ENCODE assay signal across 21 mouse cellular contexts in the genomic region with DNA sequence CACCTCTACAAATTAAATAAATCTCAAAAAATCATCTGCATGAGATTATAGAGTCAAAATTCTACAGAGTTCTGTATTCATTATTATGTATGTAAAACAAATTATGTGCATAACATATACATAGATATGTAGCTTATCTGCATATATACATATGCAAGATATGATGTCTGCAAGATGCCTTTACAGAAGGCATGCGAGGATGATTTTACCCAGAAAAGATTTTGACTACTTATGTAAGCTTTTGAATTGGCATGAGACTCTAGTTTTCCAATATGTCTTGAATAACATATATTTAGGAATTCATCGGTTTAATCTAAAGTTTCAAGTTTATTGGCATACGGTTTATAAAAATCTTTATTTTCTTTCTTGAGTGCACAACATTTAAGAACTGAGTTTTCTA.
DNase-seq lines count a peak whose midpoint lies in the region; ATAC-seq and TF ChIP-seq lines count a peak whose summit lies in the region.
"Had no signal": no experiment of that assay in that cellular context is flagged by ENCODE, and none has a peak within 500 bp of the region (broad histone marks: within the 10 kb centered on the region; RNA-seq: fewer than 3 reads in every experiment).

No protein-coding gene starts in this region.

- H3K27me3 ChIP-seq in forebrain, embryonic 16.5 days (replicated peaks; ENCODE audit: control insufficient read depth, insufficient read depth, low read length): no peaks in the 10 kb centered on the region
- H3K27me3 ChIP-seq in forebrain, embryonic 15.5 days: no peaks in the 10 kb centered on the region
- H3K27me3 ChIP-seq: embryonic facial prominence, embryonic 13.5 days; embryonic facial prominence, embryonic 15.5 days; forebrain, embryonic 12.5 days had no signal

- ATAC-seq in forebrain, embryonic 16.5 days: peak; percentile 61
- ATAC-seq in forebrain, embryonic 15.5 days (replicated peaks): no peak; the same call in 1 of the 2 replicates
- peak; percentile 74 for ATAC-seq in frontal cortex, adult (ENCODE audit: low TSS enrichment)

- H3K36me3 ChIP-seq in forebrain, embryonic 16.5 days (ENCODE audit: control insufficient read depth, insufficient read depth): no peaks in the 10 kb centered on the region
- no peaks in the 10 kb centered on the region for H3K36me3 ChIP-seq in forebrain, embryonic 15.5 days
- H3K36me3 ChIP-seq: embryonic facial prominence, embryonic 13.5 days; embryonic facial prominence, embryonic 15.5 days; forebrain, embryonic 12.5 days had no signal

- H3K4me1 ChIP-seq in forebrain, embryonic 16.5 days (replicated peaks; ENCODE audit: control insufficient read depth, insufficient read depth, low read length): no peaks in the 10 kb centered on the region
- 0 out of 2 replicates have a peak, but pooled peaks cover 7% of the 10 kb centered on the region for H3K4me1 ChIP-seq in forebrain, embryonic 15.5 days
- H3K4me1 ChIP-seq: embryonic facial prominence, embryonic 13.5 days; embryonic facial prominence, embryonic 15.5 days; forebrain, embryonic 12.5 days had no signal

- TF ChIP-seq POLR2A in brain, embryonic 14.5 days (IDR thresholded peaks at IDR 0.05; ENCODE audit: borderline replicate concordance, extremely low read depth, insufficient read depth, insufficient read length, poor library complexity, severe bottlenecking): no peak

- intact Hi-C loops in gastrocnemius, adult 2 months (cut with DNase I): no loop called here

- no peak overlapping the region for H3K9ac ChIP-seq in forebrain, embryonic 16.5 days (replicated peaks; ENCODE audit: low read depth, low read length)
- no peak overlapping the region for H3K9ac ChIP-seq in forebrain, embryonic 15.5 days (replicated peaks)
- H3K9ac ChIP-seq: embryonic facial prominence, embryonic 13.5 days; embryonic facial prominence, embryonic 15.5 days; forebrain, embryonic 12.5 days had no signal

- no peak overlapping the region for H3K4me2 ChIP-seq in forebrain, embryonic 16.5 days (ENCODE audit: low read length)
- no peak overlapping the region for H3K4me2 ChIP-seq in forebrain, embryonic 15.5 days (replicated peaks)
- H3K4me2 ChIP-seq: embryonic facial prominence, embryonic 13.5 days; embryonic facial prominence, embryonic 15.5 days; forebrain, embryonic 12.5 days had no signal

- no peaks in the 10 kb centered on the region for H3K9me3 ChIP-seq in forebrain, embryonic 16.5 days (ENCODE audit: control insufficient read depth, low read length)
- H3K9me3 ChIP-seq in forebrain, embryonic 15.5 days: no peaks in the 10 kb centered on the region
- H3K9me3 ChIP-seq: embryonic facial prominence, embryonic 13.5 days; embryonic facial prominence, embryonic 15.5 days; forebrain, embryonic 12.5 days had no signal

- no peak for TF ChIP-seq CTCF in brain, embryonic 14.5 days (IDR thresholded peaks at IDR 0.05; ENCODE audit: borderline replicate concordance, extremely low read depth, insufficient read depth, insufficient read length)
- no peak for TF ChIP-seq CTCF in gastrocnemius, adult 2 months (IDR thresholded peaks at IDR 0.05)

- H3K4me3 ChIP-seq in forebrain, embryonic 16.5 days (replicated peaks; ENCODE audit: low read length): no peak overlapping the region
- no peak overlapping the region for H3K4me3 ChIP-seq in forebrain, embryonic 15.5 days
- no peak overlapping the region for H3K4me3 ChIP-seq in gastrocnemius, adult 2 months
- H3K4me3 ChIP-seq: embryonic facial prominence, embryonic 13.5 days; embryonic facial prominence, embryonic 15.5 days; erythroblast, embryonic 14.5 days; forebrain, embryonic 12.5 days had no signal

- H3K27ac ChIP-seq in forebrain, embryonic 16.5 days (ENCODE audit: low read length): no peak overlapping the region
- no peak overlapping the region for H3K27ac ChIP-seq in forebrain, embryonic 15.5 days (replicated peaks)
- H3K27ac ChIP-seq in gastrocnemius, adult 2 months: no peak overlapping the region
- H3K27ac ChIP-seq: embryonic facial prominence, embryonic 13.5 days; embryonic facial prominence, embryonic 15.5 days; forebrain, embryonic 12.5 days had no signal

- no peak for DNase-seq in frontal cortex, postnatal 36 days (ENCODE audit: low spot score in 2 of 2)
- DNase-seq in brain, embryonic 14.5 days (ENCODE audit: low read depth): peak; percentile 56
- peak; percentile 41 for DNase-seq in telencephalon, adult 2 months (ENCODE audit: low read depth, low spot score)
- no peak for DNase-seq in gastrocnemius, adult 2 months
- no peak for DNase-seq in embryo, embryonic 10.5 days (ENCODE audit: low spot score)
- DNase-seq: adrenal gland, adult 2 months; adrenal gland, postnatal 10 days; adrenal gland, postnatal 25 days; cerebellum, adult 11-12 months; cerebellum, adult 2 months; cerebellum, adult 9-10 months; cerebellum, postnatal 10 days; cerebellum, postnatal 25 days; embryo, embryonic 11 days had no signal

- 69% methylated on average over 3 of the region's 3 CpGs for WGBS in forebrain, embryonic 16.5 days
- WGBS in forebrain, embryonic 15.5 days: 75% methylated on average over 3 of the region's 3 CpGs

Comparison
In these comparisons a context has a peak if more than half of its experiments do, and no peak if none do; other contexts are left out.
1. DNase-seq: peak in brain, embryonic 14.5 days (single experiment) and telencephalon, adult 2 months (single experiment); none in frontal cortex, postnatal 36 days (0 of 2), gastrocnemius, adult 2 months (single experiment) and embryo, embryonic 10.5 days (single experiment).